Mouse (Mus musculus) kidney, adult 18-20 months (tissue): ENCODE measurements at regions not wholly inside any gene's neighbourhood (a gene's known extent, or its start where the extent isn't known, plus 50 kb on each side); places are given as distances from the start of the nearest gene placed in this dataset.
"Not testable (repeated sequence)": the region's sequence is repeated elsewhere in the genome, so short reads cannot be mapped to it uniquely, and the experiment has no call there.

ENCODE experiments used
- DNase-seq: peaks from one replicate; pipeline ENCODE4 v3.0.0; 2021

- no peak for DNase-seq
These were observed 141.3 kb upstream of the Fam3c start for GRCm38 (mm10) chr6:22497306-22497705.

GRCm38 (mm10) chr6:22496471-22496870, 140.4 kb upstream of the Fam3c start:
- DNase-seq = no peak

- DNase-seq = no peak
These were observed 137.7 kb upstream of the Fam3c start for GRCm38 (mm10) chr6:22493632-22494260.

- DNase-seq = no peak
These were observed 136.9 kb upstream of the Fam3c start for GRCm38 (mm10) chr6:22492896-22493295.

- DNase-seq = no peak
These were observed 134.7 kb upstream of the Fam3c start for GRCm38 (mm10) chr6:22490762-22491161.

- no peak for DNase-seq
These were observed 131.4 kb upstream of the Fam3c start for GRCm38 (mm10) chr6:22487467-22487866.

- DNase-seq = no peak
These were observed 129.9 kb upstream of the Fam3c start for GRCm38 (mm10) chr6:22485828-22486518.

GRCm38 (mm10) chr6:22482257-22482656, 126.2 kb upstream of the Fam3c start:
- DNase-seq = not testable (repeated sequence)

GRCm38 (mm10) chr6:22474604-22475003, 118.6 kb upstream of the Fam3c start:
- no peak for DNase-seq

- no peak for DNase-seq
These were observed 118.0 kb upstream of the Fam3c start for GRCm38 (mm10) chr6:22474011-22474410.

GRCm38 (mm10) chr6:22472400-22472799, 116.4 kb upstream of the Fam3c start:
- not testable (repeated sequence) for DNase-seq

- DNase-seq = no peak
These were observed 111.4 kb upstream of the Fam3c start for GRCm38 (mm10) chr6:22467334-22467993.

GRCm38 (mm10) chr6:22465926-22466325, 109.9 kb upstream of the Fam3c start:
- no peak for DNase-seq

GRCm38 (mm10) chr6:22459440-22460016, 103.5 kb upstream of the Fam3c start:
- DNase-seq = no peak

- DNase-seq = no peak
These were observed 96.2 kb upstream of the Fam3c start for GRCm38 (mm10) chr6:22452203-22452602.

- DNase-seq = no peak
These were observed 94.5 kb upstream of the Fam3c start for GRCm38 (mm10) chr6:22450501-22450900.

GRCm38 (mm10) chr6:22448906-22449305, 92.9 kb upstream of the Fam3c start:
- DNase-seq = no peak

- no peak for DNase-seq
These were observed 91.6 kb upstream of the Fam3c start for GRCm38 (mm10) chr6:22447636-22448035.

GRCm38 (mm10) chr6:22446621-22447310, 90.7 kb upstream of the Fam3c start:
- no peak for DNase-seq

GRCm38 (mm10) chr6:22444856-22445255, 88.8 kb upstream of the Fam3c start:
- DNase-seq = not testable (repeated sequence)

- DNase-seq = no peak
These were observed 88.2 kb upstream of the Fam3c start for GRCm38 (mm10) chr6:22444220-22444619.

GRCm38 (mm10) chr6:22443573-22443972, 87.5 kb upstream of the Fam3c start:
- no peak for DNase-seq

- no peak for DNase-seq
These were observed 87.1 kb upstream of the Fam3c start for GRCm38 (mm10) chr6:22443170-22443569.
